Mouse (Mus musculus): ENCODE results near the gene Sun1.

Sun1 gene

GRCm38 (mm10) chr5:139286142-139286941, 85.9 kb downstream of the Sun1 start:
- no peak for DNase-seq (ENCODE audit: low read depth, low spot score)

- no peak for DNase-seq (ENCODE audit: low read depth, low spot score)
Measured at GRCm38 (mm10) chr5:139287099-139287498, 86.7 kb downstream of the Sun1 start.

- DNase-seq (ENCODE audit: low read depth, low spot score): no peak
Measured at GRCm38 (mm10) chr5:139287787-139288186, 87.3 kb downstream of the Sun1 start.

- DNase-seq (ENCODE audit: low read depth, low spot score): no peak
Measured at GRCm38 (mm10) chr5:139288591-139288990, 88.2 kb downstream of the Sun1 start.

GRCm38 (mm10) chr5:139290467-139291259, 90.2 kb downstream of the Sun1 start:
- no peak for DNase-seq (ENCODE audit: low read depth, low spot score)

GRCm38 (mm10) chr5:139291811-139292560, 91.5 kb downstream of the Sun1 start:
- no peak for DNase-seq (ENCODE audit: low read depth, low spot score)

GRCm38 (mm10) chr5:139294089-139294488, 93.7 kb downstream of the Sun1 start:
- DNase-seq (ENCODE audit: low read depth, low spot score): no peak

GRCm38 (mm10) chr5:139297092-139297491, 96.7 kb downstream of the Sun1 start:
- DNase-seq (ENCODE audit: low read depth, low spot score): no peak

GRCm38 (mm10) chr5:139297745-139298144, 97.3 kb downstream of the Sun1 start:
- no peak for DNase-seq (ENCODE audit: low read depth, low spot score)

Data from CD4-positive helper T cell, adult 2 months (primary cell).